Mouse (Mus musculus) forebrain, postnatal 0 days (tissue): ENCODE measurements at regions not wholly inside any gene's neighbourhood (a gene's known extent, or its start where the extent isn't known, plus 50 kb on each side); places are given as distances from the start of the nearest gene placed in this dataset.

Experiments
- ATAC-seq: fragments of 200-750 bp; cut with Nextera tagmentation; 2 replicates; pipeline ENCODE4 v1.8.0; 2017; ENCODE audit warnings: mild to moderate bottlenecking, moderate library complexity
- DNase-seq: peaks from one replicate; pipeline ENCODE4 v3.0.0-alpha.2; 2015
- H3K27ac ChIP-seq: fragments of 300-500 bp; sonication (generic); 2 replicates; pipeline ENCODE4 v1.5.1; 2014; ENCODE audit warnings: low read depth, mild to moderate bottlenecking, antibody characterized with exemption, low read length, moderate library complexity, mixed read lengths
- H3K27me3 ChIP-seq: fragments of 300-500 bp; sonication (generic); 2 replicates; pipeline ENCODE4 v1.6.1; 2014; ENCODE audit warnings: mild to moderate bottlenecking, low read length, mixed read lengths; ENCODE audit not compliant: insufficient read depth
- H3K36me3 ChIP-seq: fragments of 300-500 bp; sonication (generic); 2 replicates; pipeline ENCODE4 v1.6.1; 2014; ENCODE audit warnings: mild to moderate bottlenecking, moderate library complexity; ENCODE audit not compliant: insufficient read depth
- H3K4me1 ChIP-seq: fragments of 300-500 bp; sonication (generic); 2 replicates; pipeline ENCODE4 v1.6.1; 2014; ENCODE audit warnings: antibody characterized with exemption; ENCODE audit not compliant: insufficient read depth
- H3K4me2 ChIP-seq: fragments of 300-500 bp; sonication (generic); 2 replicates; pipeline ENCODE4 v1.6.1; 2014; ENCODE audit warnings: low read depth, mild to moderate bottlenecking, moderate library complexity
- H3K4me3 ChIP-seq: fragments of 300-500 bp; sonication (generic); 2 replicates; pipeline ENCODE4 v1.5.1; 2014; ENCODE audit warnings: low read depth, low read length, mixed read lengths
- H3K9ac ChIP-seq: fragments of 300-500 bp; sonication (generic); 2 replicates; pipeline ENCODE4 v1.6.1; 2014; ENCODE audit warnings: mild to moderate bottlenecking
- H3K9me3 ChIP-seq: fragments of 300-500 bp; sonication (generic); 2 replicates; pipeline ENCODE4 v1.6.1; 2016; ENCODE audit warnings: low read length
- CTCF ChIP-seq: sonication (generic); IDR thresholded peaks from 2 replicates; pipeline ENCODE4 v1.5.1; 2016; ENCODE audit warnings: antibody characterized with exemption, control low read depth, low read depth
- WGBS: fragments of 180-500 bp; shearing (Covaris S2); extraction: QIAGEN DNeasy Blood & Tissue Kit; methylation state at CpG from one replicate; pipeline ENCODE4 v1.1.7; 2014; 5-methylcytosine and 5-hydroxymethylcytosine counted together

DNA sequence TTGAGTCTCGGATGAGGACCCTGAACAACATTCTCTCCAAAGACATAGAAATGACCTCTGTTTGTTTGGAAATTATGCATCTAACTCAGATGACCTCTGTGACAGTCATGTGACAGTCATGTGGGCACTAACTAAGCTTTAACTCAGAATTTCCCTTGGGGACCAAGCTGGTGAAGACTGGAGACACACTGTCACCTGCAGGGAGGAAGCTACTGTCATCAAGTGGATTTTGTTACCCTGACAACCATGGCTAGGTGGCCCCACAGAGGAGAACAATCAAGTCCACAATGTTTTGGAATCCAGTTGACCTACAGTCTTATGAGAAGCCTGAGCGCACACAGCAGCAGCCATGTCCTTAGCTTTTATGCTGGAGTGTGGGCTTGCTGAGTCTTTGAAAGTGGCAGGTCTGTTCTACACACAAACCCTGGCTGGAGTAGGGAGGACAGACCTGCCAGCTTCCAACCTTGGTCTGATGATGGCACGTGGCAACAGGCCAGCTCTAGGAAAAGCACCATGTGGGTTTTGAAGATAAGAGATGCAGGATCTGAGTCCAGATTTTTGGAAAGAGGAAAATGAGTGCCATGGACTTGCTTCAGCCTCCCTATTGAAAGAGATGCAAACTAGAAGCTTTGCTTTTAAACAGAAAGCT is 125.5 kb downstream of the Cdh26 start:
- WGBS, result 76% methylated on average over 3 of the region's 3 CpGs
- TF ChIP-seq CTCF, result no peak

DNA sequence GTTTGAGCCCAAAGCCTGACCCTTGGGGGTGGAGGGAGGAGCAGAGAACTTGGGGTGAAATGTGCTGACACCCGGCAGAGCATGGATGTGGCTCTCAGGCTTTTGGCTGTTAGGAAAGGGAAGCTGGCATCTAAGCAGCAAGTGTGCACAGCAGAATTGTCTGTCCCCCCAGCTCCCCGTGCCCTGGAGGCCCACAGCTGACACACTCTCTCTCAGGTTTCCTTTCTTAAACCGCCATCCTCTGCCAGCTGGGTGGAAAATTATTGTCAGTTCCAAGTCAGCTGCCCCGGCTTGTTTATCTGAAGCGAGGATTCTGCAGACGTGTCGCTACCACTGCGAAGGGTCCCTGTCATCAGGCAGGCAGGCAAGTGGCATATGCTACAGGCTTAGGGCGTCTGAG is 127.6 kb downstream of the Cdh26 start:
- ATAC-seq (no peak), DNase-seq (no peak)
- Histone ChIP-seq H3K4me1 (no peaks in the 10 kb centered on the region), H3K9me3 (no peaks in the 10 kb centered on the region), H3K4me2 (no peak overlapping the region), H3K4me3 (no peak overlapping the region), H3K9ac (no peak overlapping the region), H3K27me3 (no peaks in the 10 kb centered on the region), H3K36me3 (no peaks in the 10 kb centered on the region), H3K27ac (no peak overlapping the region)
- no peak for TF ChIP-seq CTCF
- WGBS, result 44% methylated on average over 9 of the region's 9 CpGs

More for the DNA sequence above, 125.5 kb downstream of the Cdh26 start:
- no peaks in the 10 kb centered on the region for H3K4me1 ChIP-seq
- H3K27me3 ChIP-seq, result no peaks in the 10 kb centered on the region
- no peak overlapping the region for H3K4me3 ChIP-seq
- no peak overlapping the region for H3K9ac ChIP-seq
- no peaks in the 10 kb centered on the region for H3K9me3 ChIP-seq
- no peak overlapping the region for H3K27ac ChIP-seq
- H3K4me2 ChIP-seq, result no peak overlapping the region
- no peaks in the 10 kb centered on the region for H3K36me3 ChIP-seq
- no peak for ATAC-seq
- no peak for DNase-seq

DNA sequence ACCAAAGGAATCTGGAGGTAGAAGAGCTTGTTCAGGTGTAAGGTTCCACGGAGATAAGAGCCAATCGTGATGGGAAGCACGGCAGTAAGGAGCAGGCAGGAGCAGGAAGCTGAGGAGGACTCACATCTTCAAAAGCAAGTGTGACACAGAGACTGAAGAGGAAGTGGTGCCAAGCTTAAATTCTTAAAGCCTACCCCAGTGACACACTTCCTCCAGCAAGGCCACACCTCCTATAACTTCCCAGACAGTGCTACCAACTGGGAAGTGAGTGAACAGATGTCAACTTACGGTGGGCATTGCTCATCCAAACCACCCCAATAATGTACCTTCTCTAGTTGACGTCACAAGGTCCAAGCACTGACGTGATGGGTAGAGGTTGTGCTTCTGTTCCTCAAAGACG is 133.0 kb downstream of the Cdh26 start:
- whole genome bisulfite sequencing, result 94% methylated on average over 7 of the region's 7 CpGs
- Histone ChIP-seq H3K27me3 (no peaks in the 10 kb centered on the region), H3K4me2 (no peak overlapping the region), H3K4me3 (no peak overlapping the region), H3K9ac (no peak overlapping the region), H3K4me1 (no peaks in the 10 kb centered on the region), H3K9me3 (no peaks in the 10 kb centered on the region), H3K27ac (no peak overlapping the region), H3K36me3 (no peaks in the 10 kb centered on the region)
- ATAC-seq (no peak), DNase-seq (no peak)
- TF ChIP-seq CTCF, result no peak

DNA sequence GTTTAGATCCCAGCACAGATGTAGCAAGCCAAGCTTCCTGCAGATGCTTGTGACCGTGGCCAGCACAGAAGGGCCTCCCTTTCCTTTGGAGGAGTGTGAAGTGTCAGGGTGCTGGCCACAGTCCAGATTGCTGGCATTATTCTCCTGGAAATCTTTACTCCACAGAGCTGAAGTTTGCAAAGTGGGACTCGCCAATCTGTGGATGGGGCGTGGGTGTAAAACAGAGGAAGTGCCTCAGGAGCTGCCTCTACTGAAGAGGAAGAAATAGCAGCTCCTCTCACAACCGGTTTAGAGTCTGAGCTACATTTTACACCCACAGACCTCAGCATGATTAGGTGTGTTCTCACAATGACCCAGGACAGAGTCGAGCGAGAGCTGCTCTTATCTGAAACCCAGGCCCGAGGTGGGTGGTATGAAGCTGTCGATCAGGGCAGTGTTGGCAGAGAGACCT is 135.1 kb downstream of the Cdh26 start:
- peak; percentile 32 for DNase-seq
- Histone ChIP-seq H3K36me3 (no peaks in the 10 kb centered on the region), H3K4me2 (no peak overlapping the region), H3K27me3 (no peaks in the 10 kb centered on the region), H3K27ac (no peak overlapping the region), H3K4me3 (no peak overlapping the region), H3K9me3 (no peaks in the 10 kb centered on the region), H3K9ac (no peak overlapping the region), H3K4me1 (no peaks in the 10 kb centered on the region)
- 52% methylated on average over 8 of the region's 8 CpGs for WGBS
- ATAC-seq, result no peak
- no peak for TF ChIP-seq CTCF

DNA sequence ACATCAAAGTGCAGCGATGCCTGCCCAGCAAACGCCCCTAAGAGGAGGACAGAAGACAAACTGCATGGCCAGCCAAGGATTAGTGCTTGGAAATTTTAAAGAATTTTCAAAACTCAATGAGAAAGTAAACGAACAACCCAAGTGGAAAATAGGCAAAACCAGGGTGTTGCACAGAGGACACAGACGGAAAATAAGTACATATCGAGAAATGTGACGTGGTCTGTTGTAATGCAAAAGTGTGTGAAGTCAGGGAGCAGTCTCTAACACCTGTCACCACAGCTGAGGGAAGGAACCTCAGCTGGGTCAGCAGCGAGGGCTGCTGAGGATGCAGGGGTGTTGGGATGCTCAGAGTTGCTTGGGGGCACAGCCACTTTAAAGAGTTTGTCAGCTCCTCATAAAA is 137.2 kb downstream of the Cdh26 start:
- TF ChIP-seq CTCF, result no peak
- DNase-seq (no peak), ATAC-seq (no peak)
- no peaks in the 10 kb centered on the region for H3K36me3 ChIP-seq
- H3K27me3 ChIP-seq, result no peaks in the 10 kb centered on the region
- H3K4me3 ChIP-seq, result no peak overlapping the region
- no peaks in the 10 kb centered on the region for H3K4me1 ChIP-seq
- no peaks in the 10 kb centered on the region for H3K9me3 ChIP-seq
- no peak overlapping the region for H3K4me2 ChIP-seq
- WGBS, result 79% methylated on average over 7 of the region's 7 CpGs
- no peak overlapping the region for H3K9ac ChIP-seq
- H3K27ac ChIP-seq, result no peak overlapping the region

DNA sequence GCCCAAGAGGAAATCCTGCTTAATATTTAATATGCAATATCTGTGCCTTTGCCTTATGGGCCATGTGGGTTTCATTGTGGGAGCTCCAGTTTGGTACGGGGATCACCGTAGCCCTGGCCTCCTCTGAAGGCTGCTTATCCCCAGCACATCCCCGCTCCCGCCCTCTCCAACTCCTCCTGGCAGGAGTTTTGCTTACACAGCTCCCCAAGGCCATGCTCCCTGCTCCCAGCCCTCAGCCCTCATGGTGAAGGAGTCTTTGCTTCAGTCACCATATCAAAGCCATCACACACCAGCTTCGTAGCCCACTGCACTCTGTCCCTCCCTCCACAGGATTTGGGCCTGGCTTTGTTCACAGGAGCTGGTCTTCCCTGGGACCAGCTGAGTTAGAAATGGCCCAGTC is 142.0 kb downstream of the Cdh26 start:
- Histone ChIP-seq H3K4me2 (no peak overlapping the region), H3K9me3 (no peaks in the 10 kb centered on the region), H3K36me3 (no peaks in the 10 kb centered on the region), H3K27ac (no peak overlapping the region), H3K9ac (no peak overlapping the region), H3K4me1 (no peaks in the 10 kb centered on the region), H3K4me3 (no peak overlapping the region), H3K27me3 (no peaks in the 10 kb centered on the region)
- no peak for TF ChIP-seq CTCF
- 87% methylated on average over 5 of the region's 5 CpGs for WGBS
- DNase-seq (no peak), ATAC-seq (no peak)

DNA sequence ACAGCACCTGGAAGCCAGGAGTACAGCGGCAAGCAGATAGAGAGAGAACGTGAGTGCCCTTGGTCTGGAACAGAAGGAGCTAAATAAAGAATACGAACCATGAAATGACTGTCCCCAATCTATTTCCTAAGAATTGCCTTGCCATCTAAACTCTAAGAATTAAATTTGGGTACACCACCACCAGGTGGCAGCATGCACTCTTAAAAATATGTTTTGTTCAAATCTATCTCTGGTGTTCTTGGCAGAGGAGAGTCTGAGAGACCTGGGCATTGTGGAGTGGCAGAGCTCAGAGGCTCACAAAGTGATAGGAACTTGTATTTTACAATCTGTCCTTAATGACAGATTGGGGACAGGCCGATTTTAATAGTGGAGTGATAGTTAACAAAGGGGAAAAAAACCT is 144.5 kb downstream of the Cdh26 start:
- WGBS, result 55% methylated on average over 4 of the region's 4 CpGs
- DNase-seq, result peak; percentile 87
- no peak overlapping the region for H3K27ac ChIP-seq
- no peaks in the 10 kb centered on the region for H3K4me1 ChIP-seq
- H3K27me3 ChIP-seq, result no peaks in the 10 kb centered on the region
- H3K9ac ChIP-seq, result no peak overlapping the region
- H3K9me3 ChIP-seq, result no peaks in the 10 kb centered on the region
- H3K4me2 ChIP-seq, result no peak overlapping the region
- no peak overlapping the region for H3K4me3 ChIP-seq
- ATAC-seq, result peak; percentile 29; the same call in 1 of the 2 replicates
- peak; percentile 73 for TF ChIP-seq CTCF
- no peaks in the 10 kb centered on the region for H3K36me3 ChIP-seq
